Mouse (Mus musculus): ENCODE measurements around the gene Rhov. TPM values are rescaled to one million over a fixed set of nuclear protein-coding genes. Genes with fewer than 3 reads are reported as not detected.

Rhov gene
- not detected for total RNA-seq (2021)

DNA sequence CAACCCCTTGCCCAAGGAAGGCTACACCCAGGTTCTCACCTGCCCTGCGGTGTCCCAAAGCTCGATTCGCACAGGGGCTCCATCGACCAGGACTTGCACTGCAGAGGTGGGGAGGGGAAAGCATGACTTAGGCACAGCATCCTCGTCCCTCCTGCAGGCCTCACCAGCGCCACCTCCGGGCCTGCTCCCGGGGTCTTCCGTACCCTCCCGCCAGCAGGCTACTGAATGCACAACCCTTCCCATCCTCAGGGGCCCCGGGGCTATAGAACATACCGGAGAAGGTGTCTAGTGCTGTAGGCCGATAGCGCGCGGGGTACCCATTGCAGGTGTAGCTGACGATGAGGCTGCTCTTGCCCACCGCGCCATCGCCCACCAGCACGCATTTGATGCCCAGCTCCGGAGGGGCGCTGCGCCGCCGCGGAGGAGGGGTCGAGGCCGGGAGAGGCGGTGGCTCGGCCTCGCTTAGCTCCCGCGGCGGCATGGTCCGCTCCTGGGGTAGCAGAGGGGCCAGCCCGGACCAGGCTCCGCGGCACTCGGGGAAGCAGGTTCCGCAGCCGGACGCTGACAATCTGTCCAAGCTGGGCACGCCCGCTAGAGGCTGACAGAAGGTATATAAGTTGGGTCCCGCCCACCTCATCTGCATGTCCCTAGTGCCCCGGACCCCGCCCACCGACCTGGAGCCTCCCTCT lies at the start of gene Rhov:
Gene Rhov (minus strand): TSS at position 630 of the 689 bp plus-strand sequence.
- DNase-seq (ENCODE audit: low spot score), result no peak
- intact Hi-C loops (cut with DNase I), result no loop called here

DNA sequence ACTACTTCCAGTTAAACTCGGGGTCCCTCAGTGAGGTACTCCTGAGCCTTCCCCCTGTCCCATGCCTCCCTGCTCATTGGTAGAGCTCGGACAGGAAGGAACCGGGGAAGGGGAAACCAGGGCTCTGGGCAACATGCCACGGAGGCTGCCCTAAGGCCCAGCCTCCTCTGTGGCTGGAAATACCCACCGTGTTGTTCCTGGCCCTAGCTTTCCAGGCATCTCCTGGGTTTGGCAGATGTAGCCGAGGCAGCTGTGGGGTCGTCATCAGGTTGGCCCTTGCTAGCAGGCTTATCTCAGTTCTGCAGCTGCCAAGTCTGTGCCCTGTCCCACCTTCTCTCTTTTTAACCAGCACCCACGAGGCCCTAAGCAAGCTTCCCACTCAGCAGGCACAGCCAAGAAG lies 49.5 kb upstream of the Rhov start:
- no peak for DNase-seq (ENCODE audit: low spot score)
- intact Hi-C loops (cut with DNase I), result no loop called here

DNA sequence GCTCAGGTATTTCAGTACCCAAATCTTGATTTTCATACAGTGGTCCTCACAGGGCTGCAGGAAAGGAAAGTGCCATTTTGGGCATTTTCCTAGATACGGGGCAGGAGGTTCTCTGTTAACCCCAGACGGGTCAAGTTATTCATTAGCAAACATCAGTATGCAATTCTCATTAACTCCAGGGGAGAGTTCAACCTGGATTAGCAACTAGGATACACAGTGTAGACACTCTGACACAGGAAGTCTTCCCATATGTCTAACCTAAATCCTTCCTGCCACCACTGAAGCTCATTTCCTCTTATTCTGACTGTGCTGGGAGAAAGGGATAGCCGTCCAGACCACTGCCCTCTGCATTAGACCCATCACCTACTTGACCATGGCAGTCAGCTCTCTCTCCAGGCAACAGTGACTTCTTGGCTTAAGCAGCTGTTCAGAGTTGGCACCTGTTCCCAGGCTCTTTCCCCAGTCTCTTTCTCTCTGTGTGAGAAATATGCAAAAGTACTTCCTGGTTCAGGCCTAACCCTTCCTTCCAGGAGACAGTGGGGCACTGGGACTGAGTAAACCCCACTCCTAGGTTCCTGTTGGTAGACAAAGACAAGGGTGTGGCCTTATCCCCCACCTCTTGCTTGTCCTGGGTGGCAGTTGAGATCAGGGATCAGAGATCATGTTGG lies 47.1 kb upstream of the Rhov start:
- DNase-seq (ENCODE audit: low spot score), result no peak
- intact Hi-C loops (cut with DNase I), result no loop called here

DNA sequence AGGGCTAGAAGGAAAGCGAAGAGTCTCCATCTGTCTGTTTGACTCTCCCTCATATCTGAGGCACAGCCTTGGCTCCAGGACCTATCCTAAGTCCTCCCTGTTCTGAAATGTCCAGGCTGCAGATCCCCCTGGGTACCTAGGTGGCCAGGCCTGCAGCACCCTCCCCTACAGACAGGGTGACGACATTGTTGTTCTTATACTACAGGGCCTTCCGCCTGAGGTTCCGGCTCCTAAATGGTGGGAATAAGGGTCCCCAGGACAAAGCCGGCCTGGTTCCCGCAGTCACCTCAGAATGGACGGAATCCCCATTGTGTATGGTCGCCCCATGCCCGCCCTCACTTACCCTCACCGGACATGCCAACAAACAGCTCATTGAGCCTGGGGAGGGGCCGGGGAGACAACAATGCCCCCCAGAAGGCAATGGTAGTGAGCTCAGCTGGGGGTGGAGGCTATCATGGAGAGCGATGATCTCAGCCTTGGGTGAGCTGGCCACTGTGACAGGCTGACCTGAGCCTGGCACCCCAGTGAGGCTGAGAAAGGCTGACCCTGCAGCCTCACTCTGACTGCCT lies 43.8 kb upstream of the Rhov start:
- DNase-seq (ENCODE audit: low spot score), result no peak
- intact Hi-C loops (cut with DNase I), result no loop called here

DNA sequence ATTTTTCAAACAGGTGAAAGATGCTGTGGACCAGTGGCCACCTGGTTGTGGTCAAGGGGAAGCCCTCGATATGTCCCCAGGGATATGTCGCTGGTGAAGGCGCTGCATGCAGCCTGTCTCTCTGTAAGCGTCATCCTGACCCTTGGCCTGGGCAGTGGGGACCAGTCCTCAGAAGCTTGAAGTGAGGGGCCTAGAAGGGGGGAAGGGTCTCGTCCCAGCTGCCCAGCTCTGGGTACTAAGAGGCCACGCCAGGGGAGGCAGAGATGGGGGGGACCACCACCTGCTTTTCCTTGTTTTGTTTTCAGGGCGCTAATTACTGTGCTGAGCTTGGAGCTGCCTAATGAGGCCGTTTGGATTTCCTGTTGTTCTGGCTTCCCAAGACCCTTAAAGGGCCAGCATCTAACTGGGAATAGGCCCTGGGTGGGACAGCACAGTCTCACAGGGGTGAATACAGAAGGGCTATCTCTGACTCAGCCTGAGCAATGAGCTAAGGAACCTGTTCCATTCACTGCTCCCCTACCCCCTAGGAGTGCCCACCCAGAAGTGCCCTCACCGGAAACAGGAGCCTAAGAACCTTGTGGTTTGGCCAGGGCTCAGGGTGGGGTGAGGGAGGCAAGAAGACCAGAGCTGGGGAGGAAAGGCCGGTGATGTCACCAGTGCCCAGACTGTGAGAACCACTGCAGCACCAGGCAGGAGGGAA lies 42.9 kb upstream of the Rhov start:
- intact Hi-C loops (cut with DNase I), result no loop called here
- DNase-seq (ENCODE audit: low spot score), result no peak

DNA sequence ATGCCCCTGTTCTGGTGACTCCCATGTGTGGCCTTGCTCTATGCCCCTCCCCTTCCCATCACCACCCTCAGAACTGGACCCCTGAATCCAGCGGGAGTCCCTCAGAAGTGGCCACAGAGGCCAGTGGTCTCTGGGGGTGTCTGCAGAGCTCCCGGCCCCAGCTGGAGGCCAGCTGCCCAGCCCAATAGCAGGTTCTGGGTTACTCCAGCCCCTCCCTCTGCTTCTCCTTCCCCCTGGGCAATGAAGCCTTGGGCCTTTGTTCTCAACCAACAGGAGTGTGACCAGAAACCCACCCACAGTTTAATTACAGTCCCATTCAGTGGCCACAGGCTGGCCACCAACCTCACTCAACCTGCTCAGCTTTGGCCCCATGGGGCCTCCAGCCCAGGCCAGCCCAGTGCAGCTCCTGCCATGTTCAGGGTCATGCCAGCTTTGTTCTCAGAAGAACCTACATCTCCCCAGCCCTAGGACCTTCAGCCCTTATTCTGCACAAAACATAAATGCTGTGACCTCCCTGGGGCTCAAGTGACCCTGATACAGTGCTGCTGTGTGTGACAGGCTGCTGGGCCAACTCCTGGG lies 41.4 kb upstream of the Rhov start:
- no peak for DNase-seq (ENCODE audit: low spot score)
- intact Hi-C loops (cut with DNase I), result no loop called here

DNA sequence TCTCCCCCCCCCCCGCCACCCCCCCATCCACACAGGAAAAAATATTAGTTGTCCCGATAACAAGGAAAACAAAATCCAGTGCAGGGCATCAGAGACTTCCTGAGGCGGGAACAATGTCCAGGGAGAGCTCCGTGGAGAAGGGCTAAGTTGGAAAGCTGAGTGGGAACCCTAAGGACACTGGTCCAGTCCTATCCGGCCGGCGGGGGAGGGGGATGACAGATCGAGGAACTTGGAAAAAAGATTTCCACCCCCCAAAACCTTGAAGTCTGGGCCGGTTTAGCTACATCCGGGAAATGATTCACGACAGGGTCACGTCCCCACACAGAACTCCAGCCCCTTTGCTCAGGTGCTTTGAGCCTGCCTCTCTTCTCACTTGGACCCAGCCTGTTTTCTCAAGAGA lies 40.5 kb upstream of the Rhov start:
- no peak for DNase-seq (ENCODE audit: low spot score)
- intact Hi-C loops (cut with DNase I), result no loop called here

DNA sequence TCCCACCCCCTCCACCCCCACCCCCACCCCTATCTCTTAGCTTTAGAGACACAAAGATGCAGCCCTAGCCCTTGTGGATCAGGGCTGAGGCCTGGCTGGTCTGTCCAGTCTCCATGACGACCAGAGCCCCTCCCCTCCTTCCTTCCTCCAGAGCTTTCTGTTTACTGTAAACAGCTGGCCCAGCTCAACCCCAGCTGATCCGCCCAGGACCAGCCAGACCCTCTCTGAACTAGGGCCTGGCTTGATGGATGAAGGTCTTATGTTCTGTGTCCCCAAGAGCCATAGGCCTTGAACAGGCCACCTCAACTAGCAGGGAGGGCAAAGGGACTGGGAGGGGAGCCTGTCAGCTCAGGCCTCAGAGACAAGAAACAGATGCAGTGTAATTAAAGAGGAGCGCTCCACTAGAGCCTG lies 33.7 kb upstream of the Rhov start:
- intact Hi-C loops (cut with DNase I), result no loop called here
- DNase-seq (ENCODE audit: low spot score), result no peak

DNA sequence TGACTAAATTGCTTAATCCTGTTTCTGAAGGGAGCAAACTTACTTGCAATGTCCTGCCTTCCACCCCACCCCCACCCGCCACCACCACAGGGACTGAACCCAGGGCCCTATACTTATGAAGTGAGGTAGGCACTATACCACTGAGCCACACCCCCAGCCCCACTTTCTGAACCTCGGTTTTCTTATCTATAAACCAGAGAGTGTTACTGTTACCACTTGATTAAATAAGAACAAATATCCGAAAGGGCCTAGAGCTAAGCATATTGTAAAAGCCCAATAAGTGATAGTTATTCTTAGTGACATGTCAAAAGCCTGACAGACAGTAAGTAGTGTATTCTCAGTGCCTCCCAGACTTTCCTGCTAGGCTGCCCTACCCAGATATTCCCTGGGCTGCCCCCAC lies 33.3 kb upstream of the Rhov start:
- intact Hi-C loops (cut with DNase I), result no loop called here

DNA sequence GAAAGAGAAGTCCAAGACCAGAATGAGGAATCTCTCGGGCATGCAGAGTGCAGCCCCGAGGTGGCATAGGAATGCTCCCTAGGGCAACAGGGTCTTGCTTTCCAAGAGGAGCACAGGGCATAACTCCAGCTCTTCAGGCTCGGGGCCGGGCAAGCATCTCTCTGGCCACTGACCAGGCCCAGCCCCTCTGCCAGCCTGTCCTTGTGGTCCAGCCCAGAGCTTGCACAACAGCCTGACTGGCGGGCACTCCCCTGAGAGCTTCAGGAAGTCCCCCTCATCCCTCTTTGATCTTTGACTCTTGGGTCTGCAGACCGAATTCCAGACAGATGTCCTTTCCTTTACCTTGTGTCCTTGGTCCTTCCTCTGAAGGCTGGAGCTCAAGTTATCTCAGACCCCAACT lies 31.8 kb upstream of the Rhov start:
- DNase-seq (ENCODE audit: low spot score), result no peak
- intact Hi-C loops (cut with DNase I), result no loop called here

More for the DNA sequence above, 33.3 kb upstream of the Rhov start:
- no peak for DNase-seq (ENCODE audit: low spot score)

DNA sequence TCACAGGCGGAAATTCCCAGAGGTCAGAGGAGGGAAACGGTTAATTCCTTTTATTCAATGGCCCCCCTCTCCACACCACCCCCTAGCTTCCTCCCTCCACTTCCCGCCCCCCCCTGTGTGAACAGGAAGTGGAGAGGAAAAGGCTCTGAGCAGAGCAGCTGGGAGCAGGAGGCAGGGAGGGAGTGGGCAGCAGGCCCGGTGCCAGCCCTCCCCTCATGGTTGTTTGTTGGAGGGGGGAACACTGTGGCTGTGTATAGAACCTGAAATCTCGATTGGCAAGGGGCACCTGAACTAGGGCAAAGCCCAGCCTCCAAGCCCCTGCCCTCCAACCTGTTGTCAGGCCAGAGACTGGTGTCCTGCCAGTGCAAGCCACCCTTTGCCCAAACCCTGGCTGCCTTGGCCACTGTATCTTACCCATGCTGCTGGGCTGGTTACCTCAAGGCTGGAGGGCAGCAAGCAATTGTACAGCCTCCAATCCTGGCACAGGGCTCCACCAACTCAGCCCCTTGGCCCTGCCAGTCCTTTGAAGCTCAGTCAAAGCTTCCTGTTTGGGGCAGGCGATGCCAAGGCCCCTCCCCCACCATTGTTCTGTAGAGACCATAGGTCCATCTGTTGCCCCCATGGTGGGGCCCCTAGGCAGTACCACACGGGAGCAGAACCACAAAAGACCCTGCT lies 29.9 kb upstream of the Rhov start:
- intact Hi-C loops (cut with DNase I), result loop anchor here (1.0 kb wide), 2 partner anchors 26 to 36 kb away; no protein-coding TSS in a partner anchor
- DNase-seq (ENCODE audit: low spot score), result no peak

DNA sequence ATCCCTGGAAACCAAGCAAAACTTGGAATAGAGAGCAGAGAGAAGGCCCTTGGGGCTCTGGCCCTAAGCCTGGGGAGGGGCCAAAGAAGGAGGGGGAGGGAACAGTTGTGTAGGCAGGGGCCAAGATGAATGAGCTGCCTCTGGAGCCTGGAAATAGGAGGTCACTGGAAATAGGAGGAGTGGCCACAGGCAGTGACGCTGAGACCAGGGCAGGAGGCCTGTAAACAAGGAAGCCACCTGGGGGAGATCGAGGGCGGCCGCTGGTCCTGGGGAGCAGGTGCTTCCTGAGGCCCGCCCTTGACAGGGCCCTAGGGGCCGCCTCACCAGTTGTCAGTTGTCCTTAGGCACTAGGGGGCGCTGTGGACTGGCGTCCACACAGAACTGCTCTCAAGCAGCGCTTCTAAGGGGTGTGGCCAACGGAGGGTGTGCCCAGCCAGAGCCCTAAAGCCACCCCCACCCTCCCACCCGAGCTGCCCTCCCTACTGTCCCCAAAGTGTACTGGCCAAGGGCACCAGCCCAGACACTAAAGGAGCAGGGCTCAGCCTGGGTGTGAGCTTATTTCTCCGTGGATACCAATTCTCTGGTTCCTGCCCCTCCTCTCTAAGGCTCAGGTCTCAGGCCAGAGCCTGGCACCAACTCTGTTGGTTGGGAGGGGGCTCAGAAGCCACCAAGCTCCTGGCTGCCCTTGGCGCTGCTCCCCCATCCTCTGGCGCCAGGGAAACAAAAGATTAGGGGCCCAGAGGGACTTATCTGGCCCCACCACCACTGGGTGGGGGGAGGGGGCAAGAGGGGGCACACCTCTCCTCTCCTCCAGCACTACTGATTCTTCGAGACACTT lies 29.1 kb upstream of the Rhov start:
- peak; percentile 84 for DNase-seq (ENCODE audit: low spot score)
- intact Hi-C loops (cut with DNase I), result loop anchor here (1.0 to 5.0 kb wide), 4 partner anchors 27 to 222 kb away; no protein-coding TSS in a partner anchor

DNA sequence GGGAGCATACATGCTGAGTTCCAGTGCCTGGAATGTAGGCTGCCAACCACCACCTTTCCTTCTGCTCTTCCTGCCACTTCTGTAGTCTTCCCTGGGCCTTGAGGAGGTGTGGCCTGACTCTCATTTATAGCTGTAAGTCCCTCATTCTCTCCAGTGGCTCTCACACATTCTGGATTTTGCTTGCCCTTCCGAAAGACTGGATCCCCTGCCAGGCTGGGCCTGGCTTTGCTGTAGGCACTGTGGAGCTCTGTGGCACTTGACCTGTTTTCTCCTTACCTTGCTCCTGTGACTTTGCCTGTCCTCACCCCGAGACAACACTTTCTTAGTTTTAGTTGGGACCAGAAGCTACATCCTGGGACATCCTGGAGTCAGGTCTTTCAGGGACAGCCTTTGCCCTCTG lies 27.8 kb upstream of the Rhov start:
- no peak for DNase-seq (ENCODE audit: low spot score)
- intact Hi-C loops (cut with DNase I), result loop anchor here (1.0 to 5.0 kb wide), 3 partner anchors 115 to 223 kb away; no protein-coding TSS in a partner anchor

DNA sequence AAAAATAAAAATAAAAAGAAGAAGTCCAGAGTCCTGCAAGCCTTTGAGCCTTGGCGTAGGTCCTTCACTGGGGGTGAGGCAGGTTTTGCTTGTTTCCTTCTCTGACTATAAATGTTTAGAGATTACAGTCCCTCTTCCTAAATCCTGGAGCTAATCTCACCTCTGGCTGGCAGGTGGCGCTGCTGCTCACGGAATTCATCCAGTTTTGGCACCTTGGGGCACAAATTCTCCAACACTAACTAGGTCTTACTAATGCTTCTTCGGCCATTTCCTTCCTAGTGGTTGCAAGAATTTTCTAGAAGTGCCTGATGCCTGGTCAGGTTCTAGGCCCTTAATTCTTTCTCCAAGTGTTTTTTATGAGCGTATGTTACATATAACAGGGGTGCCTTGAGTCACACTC lies 27.3 kb upstream of the Rhov start:
- intact Hi-C loops (cut with DNase I), result loop anchor here (1.0 to 5.0 kb wide), 3 partner anchors 116 to 224 kb away; no protein-coding TSS in a partner anchor
- DNase-seq (ENCODE audit: low spot score), result no peak

DNA sequence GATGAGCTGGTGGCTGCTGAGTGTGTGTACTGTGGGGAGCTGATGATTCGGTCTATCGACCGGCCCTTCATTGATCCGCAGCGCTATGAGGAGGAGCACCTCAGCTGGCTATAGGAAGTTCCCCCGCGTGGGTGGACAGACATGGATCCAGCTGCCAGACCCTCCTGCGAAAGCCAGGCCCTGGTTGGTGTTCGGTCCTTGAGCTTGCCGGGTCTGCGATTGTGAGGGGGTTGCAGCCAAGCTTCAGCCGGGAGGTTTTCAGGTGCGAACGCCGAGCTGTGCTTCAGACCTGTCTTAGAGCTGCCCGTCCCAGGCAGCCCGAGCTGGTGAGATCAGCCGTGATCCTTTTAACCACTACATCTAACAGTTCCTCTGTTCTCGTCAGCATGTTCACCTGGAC lies 26.4 kb upstream of the Rhov start:
- intact Hi-C loops (cut with DNase I), result loop anchor here (5.0 kb wide), 1 partner anchor 225 kb away; no protein-coding TSS in a partner anchor
- DNase-seq (ENCODE audit: low spot score), result no peak

DNA sequence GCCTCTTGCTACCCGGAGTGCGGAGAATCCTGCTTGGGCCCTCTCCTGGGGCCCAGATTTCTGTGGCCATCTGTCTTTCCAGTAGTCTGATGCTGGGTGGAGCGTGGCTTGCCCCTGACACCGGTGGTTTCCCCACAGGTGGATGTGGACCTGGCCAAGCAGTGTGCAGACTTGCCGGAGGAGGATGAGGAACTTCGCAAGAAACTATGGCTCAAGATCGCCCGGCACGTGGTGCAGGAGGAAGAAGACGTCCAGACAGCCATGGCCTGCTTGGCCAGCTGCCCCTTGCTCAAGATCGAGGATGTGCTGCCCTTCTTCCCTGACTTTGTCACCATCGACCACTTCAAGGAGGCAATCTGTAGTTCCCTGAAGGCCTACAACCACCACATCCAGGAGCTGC lies 25.7 kb upstream of the Rhov start:
- intact Hi-C loops (cut with DNase I), result loop anchor here (5.0 kb wide), 1 partner anchor 226 kb away; no protein-coding TSS in a partner anchor

DNA sequence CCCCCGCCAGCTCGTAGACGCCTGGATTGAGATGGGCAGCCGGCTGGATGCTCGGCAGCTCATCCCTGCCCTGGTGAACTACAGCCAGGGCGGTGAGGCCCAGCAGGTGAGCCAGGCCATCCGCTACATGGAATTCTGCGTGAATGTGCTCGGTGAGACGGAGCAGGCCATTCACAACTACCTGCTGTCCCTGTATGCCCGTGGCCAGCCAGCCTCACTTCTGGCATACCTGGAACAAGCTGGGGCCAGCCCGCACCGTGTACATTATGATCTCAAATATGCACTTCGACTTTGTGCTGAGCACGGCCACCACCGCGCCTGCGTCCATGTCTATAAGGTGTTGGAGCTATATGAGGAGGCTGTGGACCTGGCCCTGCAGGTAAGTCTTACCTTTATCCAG lies 23.3 kb upstream of the Rhov start:
- intact Hi-C loops (cut with DNase I), result loop anchor here (5.0 kb wide), 1 partner anchor 257 kb away; no protein-coding TSS in a partner anchor
- DNase-seq (ENCODE audit: low spot score), result no peak

More for the DNA sequence above, 25.7 kb upstream of the Rhov start:
- DNase-seq (ENCODE audit: low spot score), result no peak

DNA sequence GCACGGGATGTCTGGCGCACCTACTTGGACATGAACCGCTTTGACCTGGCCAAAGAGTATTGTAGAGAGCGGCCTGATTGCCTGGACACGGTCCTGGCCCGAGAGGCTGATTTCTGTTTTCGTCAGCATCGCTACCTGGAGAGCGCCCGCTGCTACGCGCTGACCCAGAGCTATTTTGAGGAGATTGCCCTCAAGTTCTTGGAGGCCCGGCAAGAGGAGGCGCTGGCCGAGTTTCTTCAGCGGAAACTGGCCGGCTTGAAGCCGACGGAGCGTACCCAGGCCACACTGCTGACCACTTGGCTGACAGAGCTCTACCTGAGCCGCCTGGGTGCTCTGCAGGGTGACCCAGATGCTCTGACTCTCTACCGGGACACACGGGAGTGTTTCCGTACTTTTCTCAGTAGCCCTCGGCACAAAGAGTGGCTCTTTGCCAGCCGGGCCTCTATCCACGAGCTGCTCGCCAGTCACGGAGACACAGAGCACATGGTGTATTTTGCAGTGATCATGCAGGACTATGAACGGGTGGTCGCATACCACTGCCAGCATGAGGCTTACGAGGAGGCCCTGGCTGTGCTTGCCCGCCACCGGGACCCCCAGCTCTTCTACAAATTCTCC lies 22.8 kb upstream of the Rhov start:
- intact Hi-C loops (cut with DNase I), result loop anchor here (5.0 kb wide), 1 partner anchor 257 kb away; no protein-coding TSS in a partner anchor
- DNase-seq (ENCODE audit: low spot score), result no peak

Measured in heart, postnatal 25 days (tissue).